Mouse (Mus musculus): ENCODE data around the gene Cks1b.

The Cks1b gene

GRCm38 (mm10) chr3:89425876-89426275, 7.7 kb upstream of the Cks1b start:
- no peak for DNase-seq (ENCODE audit: low spot score in 2 of 2)

GRCm38 (mm10) chr3:89425141-89425525, 7.0 kb upstream of the Cks1b start:
- DNase-seq (ENCODE audit: low spot score in 2 of 2) = no peak

- no peak for DNase-seq (ENCODE audit: low spot score in 2 of 2)
These were observed 6.4 kb upstream of the Cks1b start for GRCm38 (mm10) chr3:89424416-89425140.

GRCm38 (mm10) chr3:89422556-89423205, 4.5 kb upstream of the Cks1b start:
- DNase-seq (ENCODE audit: low spot score in 2 of 2) = no peak

- no peak for DNase-seq (ENCODE audit: low spot score in 2 of 2)
These were observed 3.8 kb upstream of the Cks1b start for GRCm38 (mm10) chr3:89421810-89422473.

- DNase-seq (ENCODE audit: low spot score in 2 of 2) = peak; percentile 82 to 84
These were observed 3.0 kb upstream of the Cks1b start for GRCm38 (mm10) chr3:89421002-89421774.

- no peak for DNase-seq (ENCODE audit: low spot score in 2 of 2)
These were observed 2.2 kb upstream of the Cks1b start for GRCm38 (mm10) chr3:89420421-89420820.

- no peak for DNase-seq (ENCODE audit: low spot score in 2 of 2)
These were observed 1.8 kb upstream of the Cks1b start for GRCm38 (mm10) chr3:89419981-89420380.

GRCm38 (mm10) chr3:89419571-89419970, 1.4 kb upstream of the Cks1b start:
- DNase-seq (ENCODE audit: low spot score in 2 of 2) = no peak

GRCm38 (mm10) chr3:89418861-89419250, 673 bp upstream of the Cks1b start:
- peak in 1 of 2 experiments; percentile 60 for DNase-seq (ENCODE audit: low spot score in 2 of 2)

GRCm38 (mm10) chr3:89417840-89418169, 378 bp downstream of the Cks1b start:
- DNase-seq (ENCODE audit: low spot score in 2 of 2) = no peak

GRCm38 (mm10) chr3:89417131-89417530, 1.1 kb downstream of the Cks1b start:
- no peak for DNase-seq (ENCODE audit: low spot score in 2 of 2)

GRCm38 (mm10) chr3:89416158-89416557, 2.0 kb downstream of the Cks1b start:
- DNase-seq (ENCODE audit: low spot score in 2 of 2) = no peak

- peak; percentile 100 for DNase-seq (ENCODE audit: low spot score in 2 of 2)
These were observed 6.4 kb downstream of the Cks1b start, which contains the start of gene Flad1 for GRCm38 (mm10) chr3:89411490-89412393. Flad1 (minus strand) TSS chr3:89411870.

- DNase-seq (ENCODE audit: low spot score in 2 of 2) = no peak
These were observed 7.3 kb downstream of the Cks1b start for GRCm38 (mm10) chr3:89410864-89411263.

- DNase-seq (ENCODE audit: low spot score in 2 of 2) = no peak
These were observed 8.5 kb downstream of the Cks1b start for GRCm38 (mm10) chr3:89409701-89410100.

- DNase-seq (ENCODE audit: low spot score in 2 of 2) = no peak
These were observed 9.7 kb downstream of the Cks1b start for GRCm38 (mm10) chr3:89408448-89408847.

- no peak for DNase-seq (ENCODE audit: low spot score in 2 of 2)
These were observed 11.3 kb downstream of the Cks1b start for GRCm38 (mm10) chr3:89406887-89407286.

- DNase-seq (ENCODE audit: low spot score in 2 of 2) = no peak
These were observed 15.5 kb downstream of the Cks1b start, which contains the start of gene Lenep for GRCm38 (mm10) chr3:89402693-89403092. Lenep (minus strand) TSS chr3:89402793.

- no peak for DNase-seq (ENCODE audit: low spot score in 2 of 2)
These were observed 16.9 kb downstream of the Cks1b start for GRCm38 (mm10) chr3:89401329-89401728.

GRCm38 (mm10) chr3:89396654-89397005, 21.6 kb downstream of the Cks1b start:
- DNase-seq (ENCODE audit: low spot score in 2 of 2) = no peak

Data from right cerebral cortex, postnatal 10 days (tissue).